In the genomic region with DNA sequence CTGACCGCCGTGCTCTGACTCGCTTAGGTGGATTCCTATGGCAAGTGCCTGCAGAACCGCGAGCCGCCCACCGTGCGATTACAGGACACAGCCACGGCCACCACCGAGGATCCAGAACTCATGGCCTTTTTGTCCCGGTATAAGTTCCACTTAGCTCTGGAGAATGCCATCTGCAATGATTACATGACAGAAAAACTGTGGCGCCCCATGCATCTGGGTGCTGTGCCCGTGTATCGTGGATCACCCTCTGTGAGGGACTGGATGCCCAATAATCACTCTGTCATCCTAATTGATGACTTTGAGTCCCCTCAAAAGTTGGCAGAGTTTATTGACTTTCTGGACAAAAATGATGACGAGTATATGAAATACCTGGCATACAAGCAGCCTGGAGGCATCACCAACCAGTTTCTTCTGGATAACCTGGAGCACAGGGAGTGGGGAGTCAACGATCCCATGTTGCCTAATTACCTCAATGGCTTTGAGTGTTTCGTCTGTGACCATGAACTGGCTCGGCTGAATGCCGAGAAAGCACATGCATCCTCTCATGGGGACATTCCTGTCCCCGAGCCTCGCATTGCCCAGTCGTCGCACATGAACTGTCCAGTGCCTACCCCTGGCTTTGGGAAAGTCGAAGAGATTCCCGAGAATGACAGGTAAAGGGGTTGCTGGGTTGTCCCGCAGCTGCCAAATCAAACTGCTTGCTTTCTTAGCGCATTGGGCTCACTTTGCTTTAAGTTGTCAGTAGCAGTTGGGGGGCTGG, we compare ENCODE assay signal across 8 mouse cellular contexts. TPM values are rescaled to one million over a fixed set of nuclear protein-coding genes. Genes with fewer than 3 reads are reported as not detected.
A peak's percentile ranks its signal among the peaks of the same experiment; 100 is the strongest.
DNase-seq lines count a peak whose midpoint lies in the region; ATAC-seq and TF ChIP-seq lines count a peak whose summit lies in the region.

No protein-coding gene starts in this region.

- H3K4me3 ChIP-seq in thymus, adult 2 months (ENCODE audit: control insufficient read depth, insufficient read depth, low read length) = peak overlapping the region; percentile 69
- H3K4me3 ChIP-seq in hindbrain, embryonic 11.5 days (ENCODE audit: low read depth, low read length) = peak overlapping the region; percentile 86
- peak overlapping the region; percentile 98 for H3K4me3 ChIP-seq in lung, embryonic 16.5 days (ENCODE audit: low read length)

- H3K9me3 ChIP-seq in hindbrain, embryonic 11.5 days (ENCODE audit: control insufficient read depth, low read length) = no peaks in the 10 kb centered on the region
- H3K9me3 ChIP-seq in lung, embryonic 16.5 days (ENCODE audit: control insufficient read depth, low read length) = no peaks in the 10 kb centered on the region

- peaks cover 16% of the 10 kb centered on the region for H3K4me1 ChIP-seq in thymus, adult 2 months (replicated peaks; ENCODE audit: control insufficient read depth, insufficient read depth, low read length)
- H3K4me1 ChIP-seq in hindbrain, embryonic 11.5 days (replicated peaks; ENCODE audit: control insufficient read depth, insufficient read depth, low read length) = peaks cover 10% of the 10 kb centered on the region; the same call in 1 of the 2 replicates
- H3K4me1 ChIP-seq in lung, embryonic 16.5 days (replicated peaks; ENCODE audit: control insufficient read depth, insufficient read depth, low read length) = peaks cover 28% of the 10 kb centered on the region

- H3K9ac ChIP-seq in hindbrain, embryonic 11.5 days (ENCODE audit: low read depth, low read length) = peak overlapping the region; percentile 84
- peak overlapping the region; percentile 96 for H3K9ac ChIP-seq in lung, embryonic 16.5 days (ENCODE audit: low read length)

- 29% methylated on average over 27 of the region's 27 CpGs for WGBS in thymus, adult 2 months
- 17% methylated on average over 27 of the region's 27 CpGs for WGBS in hindbrain, embryonic 11.5 days
- WGBS in lung, embryonic 16.5 days = 8% methylated on average over 27 of the region's 27 CpGs

- peak; percentile 45 to 73 for DNase-seq in adrenal gland, adult (ENCODE audit: inconsistent age in 2 of 2, low spot score in 1 of 2)
- no peak for DNase-seq in adrenal gland, adult 8-10 months
- DNase-seq in thymus, adult 2 months = no peak
- no peak for DNase-seq in thymus, postnatal 10 days (ENCODE audit: low spot score in 2 of 2)
- no peak for DNase-seq in hindbrain, embryonic 11.5 days (ENCODE audit: low spot score)
- no peak for DNase-seq in spleen, adult 18-20 months
- no peak for DNase-seq in spleen, postnatal 4 days (ENCODE audit: low spot score in 2 of 2)

- no peak for TF ChIP-seq CTCF in thymus, adult 2 months (IDR thresholded peaks at IDR 0.05; ENCODE audit: borderline replicate concordance, control insufficient read depth, extremely low read depth, insufficient read depth, low read length, poor library complexity)

- peak overlapping the region; percentile 84 for H3K4me2 ChIP-seq in hindbrain, embryonic 11.5 days (replicated peaks; ENCODE audit: low read depth, low read length)
- peak overlapping the region; percentile 87 for H3K4me2 ChIP-seq in lung, embryonic 16.5 days (ENCODE audit: low read depth, low read length)

- peaks cover 32% of the 10 kb centered on the region for H3K36me3 ChIP-seq in thymus, adult 2 months (ENCODE audit: control insufficient read depth, insufficient read depth, low read length)
- H3K36me3 ChIP-seq in hindbrain, embryonic 11.5 days (ENCODE audit: control insufficient read depth, insufficient read depth, low read length) = peaks cover 10% of the 10 kb centered on the region; the same call in 1 of the 2 replicates
- peaks cover 24% of the 10 kb centered on the region for H3K36me3 ChIP-seq in lung, embryonic 16.5 days (ENCODE audit: control insufficient read depth, insufficient read depth, low read length)

- TF ChIP-seq POLR2A in thymus, adult 2 months (IDR thresholded peaks at IDR 0.05; ENCODE audit: control insufficient read depth, extremely low read depth, insufficient read depth, low read length, poor library complexity) = no peak

- H3K27ac ChIP-seq in thymus, adult 2 months (ENCODE audit: control insufficient read depth, insufficient read depth, low read length) = no peak overlapping the region
- peak overlapping the region; percentile 96 for H3K27ac ChIP-seq in hindbrain, embryonic 11.5 days (ENCODE audit: low read depth, low read length)
- peak overlapping the region; percentile 99 for H3K27ac ChIP-seq in lung, embryonic 16.5 days (ENCODE audit: low read length)

- H3K27me3 ChIP-seq in thymus, adult 2 months (ENCODE audit: control insufficient read depth, insufficient read depth, low read length) = no peaks in the 10 kb centered on the region
- no peaks in the 10 kb centered on the region for H3K27me3 ChIP-seq in hindbrain, embryonic 11.5 days (ENCODE audit: control insufficient read depth, insufficient read depth, low read length)
- no peaks in the 10 kb centered on the region for H3K27me3 ChIP-seq in lung, embryonic 16.5 days (ENCODE audit: control insufficient read depth, insufficient read depth, low read depth, low read length)

- no peak for ATAC-seq in hindbrain, embryonic 11.5 days (ENCODE audit: low FRiP score)
- no peak for ATAC-seq in lung, embryonic 16.5 days (ENCODE audit: low read depth)

RNA-seq across cellular contexts. Expression of gene Fut11, which starts 1.2 kb away (rescaled TPM):
- 10 to 100 TPM; 18.7 to 22.5 (median 21.3) TPM for total RNA-seq in adrenal gland, adult 8-10 months (2022)
- 19.2 and 23.4 TPM in 2 replicates for polyA plus RNA-seq in thymus, adult 2 months (2012; rRNA removed)
- polyA plus RNA-seq in hindbrain, embryonic 11.5 days (2014; fragmentation: Nextera tagmentation; extraction: Ambion mirVana) = 16.7 and 22.9 TPM in 2 replicates
- polyA plus RNA-seq in lung, embryonic 16.5 days (2015; fragmentation: Nextera tagmentation; extraction: Ambion mirVana) = 29.4 and 30.7 TPM in 2 replicates

RNA-seq across cellular contexts. Expression of gene Chchd1, which starts 6.9 kb away (rescaled TPM):
- 10 to 100 TPM; 59.4 to 79.8 (median 72.9) TPM for total RNA-seq in adrenal gland, adult 8-10 months (2022)
- polyA plus RNA-seq in thymus, adult 2 months (2012; rRNA removed) = 33.5 and 39.5 TPM in 2 replicates
- polyA plus RNA-seq in hindbrain, embryonic 11.5 days (2014; fragmentation: Nextera tagmentation; extraction: Ambion mirVana) = 210 and 223 TPM in 2 replicates
- polyA plus RNA-seq in lung, embryonic 16.5 days (2015; fragmentation: Nextera tagmentation; extraction: Ambion mirVana) = 191 and 192 TPM in 2 replicates

RNA-seq across cellular contexts. Expression of gene Zswim8, which starts 11.4 kb away (rescaled TPM):
- 100 to 1,000 TPM; 111 to 197 (median 146) TPM for total RNA-seq in adrenal gland, adult 8-10 months (2022)
- polyA plus RNA-seq in thymus, adult 2 months (2012; rRNA removed) = 296 and 301 TPM in 2 replicates
- 25.2 and 32.7 TPM in 2 replicates for polyA plus RNA-seq in hindbrain, embryonic 11.5 days (2014; fragmentation: Nextera tagmentation; extraction: Ambion mirVana)
- 29.3 and 30.4 TPM in 2 replicates for polyA plus RNA-seq in lung, embryonic 16.5 days (2015; fragmentation: Nextera tagmentation; extraction: Ambion mirVana)

RNA-seq across cellular contexts. Expression of gene Sec24c, which starts 21.8 kb away (rescaled TPM):
- 100 to 1,000 TPM; 124 to 167 (median 150) TPM for total RNA-seq in adrenal gland, adult 8-10 months (2022)
- 486 and 497 TPM in 2 replicates for polyA plus RNA-seq in thymus, adult 2 months (2012; rRNA removed)
- 76.6 and 79.0 TPM in 2 replicates for polyA plus RNA-seq in hindbrain, embryonic 11.5 days (2014; fragmentation: Nextera tagmentation; extraction: Ambion mirVana)
- 93.3 and 95.6 TPM in 2 replicates for polyA plus RNA-seq in lung, embryonic 16.5 days (2015; fragmentation: Nextera tagmentation; extraction: Ambion mirVana)

RNA-seq across cellular contexts. Expression of gene Synpo2l, which starts 27.8 kb away (rescaled TPM):
- total RNA-seq in adrenal gland, adult 8-10 months (2022) = under 1 TPM; 0.22 to 0.43 (median 0.41) TPM
- polyA plus RNA-seq in thymus, adult 2 months (2012; rRNA removed) = 0.51 and 2.8 TPM in 2 replicates
- polyA plus RNA-seq in hindbrain, embryonic 11.5 days (2014; fragmentation: Nextera tagmentation; extraction: Ambion mirVana) = 0.48 and 1.0 TPM in 2 replicates
- 4.2 and 6.2 TPM in 2 replicates for polyA plus RNA-seq in lung, embryonic 16.5 days (2015; fragmentation: Nextera tagmentation; extraction: Ambion mirVana)

Comparison
In these comparisons a context has a peak if more than half of its experiments do, and no peak if none do; other contexts are left out.
1. DNase-seq: peak in adrenal gland, adult (2 of 2); none in adrenal gland, adult 8-10 months (single experiment), thymus, adult 2 months (single experiment), thymus, postnatal 10 days (0 of 2), hindbrain, embryonic 11.5 days (single experiment), spleen, adult 18-20 months (0 of 2) and spleen, postnatal 4 days (0 of 2).
2. Peak in every context shown above with its lines, with median percentiles within 50 percentile points of each other: H3K4me3 ChIP-seq.